Mouse (Mus musculus) bone marrow, adult 2 months (tissue): ENCODE measurements around the gene L3mbtl3. TPM values are rescaled to one million over a fixed set of nuclear protein-coding genes. Genes with fewer than 3 reads are reported as not detected.

Experiments
- H3K27ac ChIP-seq: fragments of 200-500 bp; 2 replicates; pipeline ENCODE4 v1.5.1; 2012; ENCODE audit warnings: low read depth, mild to moderate bottlenecking, control low read depth, inconsistent platforms, low read length; ENCODE audit not compliant: control insufficient read depth, poor library complexity, insufficient read depth
- H3K4me1 ChIP-seq: fragments of 200-500 bp; 2 replicates; pipeline ENCODE4 v1.6.1; 2011; ENCODE audit warnings: low read length; ENCODE audit not compliant: control insufficient read depth, insufficient read depth
- H3K4me3 ChIP-seq: fragments of 200-500 bp; replicated peaks from 2 replicates; pipeline ENCODE3; 2011; ENCODE audit warnings: mild to moderate bottlenecking, low read depth, low read length, control low read depth; ENCODE audit not compliant: control insufficient read depth
- CTCF ChIP-seq: fragments of 200-500 bp; IDR thresholded peaks from 2 replicates; pipeline ENCODE4 v1.5.1; 2011; ENCODE audit warnings: low read length, control low read depth; ENCODE audit not compliant: control insufficient read depth, insufficient read depth
- POLR2A ChIP-seq: fragments of 200-500 bp; IDR thresholded peaks from 2 replicates; pipeline ENCODE4 v1.6.1; 2011; ENCODE audit warnings: low read depth, mild to moderate bottlenecking, control low read depth, low read length, borderline replicate concordance; ENCODE audit not compliant: control insufficient read depth
- WGBS: fragments of 180-500 bp; shearing (Covaris S2); methylation state at CpG from one replicate; pipeline ENCODE4 v1.1.7; 2018; 5-methylcytosine and 5-hydroxymethylcytosine counted together
- polyA plus RNA-seq: library from polyadenylated mRNA; stranded (reverse); fragments of >200 nt; gene quantifications from 2 replicates; pipeline ENCODE4 v1.2.4, GENCODE M21; 2011; ENCODE audit warnings: low replicate concordance; ENCODE audit not compliant: missing spikeins, insufficient read depth, insufficient read length

Gene L3mbtl3
- polyA plus RNA-seq, 1 experiment = 8.3 TPM

- TF ChIP-seq POLR2A (no peak), CTCF (no peak)
- no peak overlapping the region for H3K4me3 ChIP-seq
- H3K4me1 ChIP-seq = no peaks in the 10 kb centered on the region
- 81% methylated on average over 7 of the region's 7 CpGs for WGBS
- H3K27ac ChIP-seq = no peak overlapping the region
These were observed 78.1 kb downstream of the L3mbtl3 start for GRCm38 (mm10) chr10:26297626-26298025.

GRCm38 (mm10) chr10:26297200-26297599, 78.6 kb downstream of the L3mbtl3 start:
- 79% methylated on average over 3 of the region's 3 CpGs for WGBS
- TF ChIP-seq CTCF (no peak), POLR2A (no peak)
- Histone ChIP-seq H3K27ac (no peak overlapping the region), H3K4me3 (no peak overlapping the region), H3K4me1 (no peaks in the 10 kb centered on the region)

GRCm38 (mm10) chr10:26287136-26287535, 88.6 kb downstream of the L3mbtl3 start:
- Histone ChIP-seq H3K4me1 (no peaks in the 10 kb centered on the region), H3K4me3 (no peak overlapping the region), H3K27ac (no peak overlapping the region)
- TF ChIP-seq POLR2A (no peak), CTCF (no peak)
- 75% methylated on average over 7 of the region's 7 CpGs for WGBS

GRCm38 (mm10) chr10:26280009-26280408, 95.8 kb downstream of the L3mbtl3 start:
- Histone ChIP-seq H3K27ac (no peak overlapping the region), H3K4me1 (no peaks in the 10 kb centered on the region), H3K4me3 (no peak overlapping the region)
- 84% methylated on average over 8 of the region's 8 CpGs for WGBS
- TF ChIP-seq CTCF = no peak
- no peak for TF ChIP-seq POLR2A

- no peak for TF ChIP-seq CTCF
- TF ChIP-seq POLR2A = no peak
- Histone ChIP-seq H3K27ac (no peak overlapping the region), H3K4me3 (no peak overlapping the region), H3K4me1 (no peaks in the 10 kb centered on the region; the same call in 1 of the 2 replicates)
- WGBS = 83% methylated on average over 6 of the region's 6 CpGs
These were observed 100.4 kb downstream of the L3mbtl3 start for GRCm38 (mm10) chr10:26275414-26275813.

GRCm38 (mm10) chr10:26263744-26264459, 111.9 kb downstream of the L3mbtl3 start:
- no peaks in the 10 kb centered on the region for H3K4me1 ChIP-seq
- WGBS = 64% methylated on average over 3 of the region's 3 CpGs
- TF ChIP-seq CTCF (no peak), POLR2A (no peak)
- H3K27ac ChIP-seq = no peak overlapping the region
- H3K4me3 ChIP-seq = no peak overlapping the region

GRCm38 (mm10) chr10:26259908-26260307, 115.9 kb downstream of the L3mbtl3 start:
- TF ChIP-seq POLR2A (no peak), CTCF (no peak)
- Histone ChIP-seq H3K4me1 (no peaks in the 10 kb centered on the region), H3K27ac (no peak overlapping the region), H3K4me3 (no peak overlapping the region)
- 59% methylated on average over 4 of the region's 4 CpGs for WGBS

- H3K4me1 ChIP-seq = no peaks in the 10 kb centered on the region
- H3K27ac ChIP-seq = no peak overlapping the region
- no peak overlapping the region for H3K4me3 ChIP-seq
- WGBS = 73% methylated on average over 7 of the region's 7 CpGs
- no peak for TF ChIP-seq POLR2A
- TF ChIP-seq CTCF = no peak
These were observed 126.2 kb downstream of the L3mbtl3 start for GRCm38 (mm10) chr10:26249426-26250165.

- TF ChIP-seq CTCF (no peak), POLR2A (no peak)
- no peak overlapping the region for H3K27ac ChIP-seq
- H3K4me3 ChIP-seq = no peak overlapping the region
- WGBS = 84% methylated on average over 6 of the region's 6 CpGs
- no peaks in the 10 kb centered on the region for H3K4me1 ChIP-seq
These were observed 131.3 kb downstream of the L3mbtl3 start for GRCm38 (mm10) chr10:26244466-26244865.
